Mouse (Mus musculus) thymus, adult 18-20 months (tissue): ENCODE data around the gene Olfr801.

Source experiments
- DNase-seq, 2 experiments: peaks; one replicate each; pipeline ENCODE4 v3.0.0; 2022; ENCODE audit warnings: mixed read lengths in 2 of 2

Gene Olfr801

GRCm38 (mm10) chr10:129673765-129674164, at the start of gene Olfr801:
Gene Olfr801, minus strand, starts transcription at chr10:129673865.
- DNase-seq, result no peak

- DNase-seq, result no peak
These were observed 29.2 kb upstream of the Olfr801 start, which contains the start of gene Olfr804 for GRCm38 (mm10) chr10:129702910-129703309. Gene Olfr804, plus strand, starts transcription at chr10:129703210.

- no peak for DNase-seq
These were observed 20.5 kb upstream of the Olfr801 start, which contains the start of gene Olfr803 for GRCm38 (mm10) chr10:129694186-129694585. Gene Olfr803, minus strand, starts transcription at chr10:129694286.

GRCm38 (mm10) chr10:129688069-129688468, 14.4 kb upstream of the Olfr801 start, which contains the start of gene Olfr802:
Gene Olfr802, minus strand, starts transcription at chr10:129688169.
- no peak for DNase-seq

- no peak for DNase-seq
These were observed 16.3 kb downstream of the Olfr801 start, which contains the start of gene Olfr800 for GRCm38 (mm10) chr10:129657394-129657793. Gene Olfr800, plus strand, starts transcription at chr10:129657694.

- no peak for DNase-seq
These were observed 21.9 kb downstream of the Olfr801 start for GRCm38 (mm10) chr10:129651763-129652162.

GRCm38 (mm10) chr10:129637184-129637583, 36.5 kb downstream of the Olfr801 start, which contains the start of gene Olfr799:
Gene Olfr799, plus strand, starts transcription at chr10:129637484.
- DNase-seq, result no peak

GRCm38 (mm10) chr10:129627834-129628233, 45.8 kb downstream of the Olfr801 start, which contains the start of gene Olfr798:
Gene Olfr798, minus strand, starts transcription at chr10:129627934.
- no peak for DNase-seq

- no peak for DNase-seq
These were observed 50.4 kb downstream of the Olfr801 start for GRCm38 (mm10) chr10:129623251-129623650.

- DNase-seq, result no peak
These were observed 51.9 kb downstream of the Olfr801 start for GRCm38 (mm10) chr10:129621724-129622123.
